Mouse (Mus musculus): Measurements from ENCODE around the gene Crbn.
A peak's percentile ranks its signal among the peaks of the same experiment; 100 is the strongest.

Gene Crbn

GRCm38 (mm10) chr6:106765892-106766291, 34.0 kb downstream of the Crbn start:
- DNase-seq (ENCODE audit: extremely low read depth, low read depth) = no peak

GRCm38 (mm10) chr6:106761486-106761885, 38.4 kb downstream of the Crbn start:
- DNase-seq (ENCODE audit: extremely low read depth, low read depth) = no peak

GRCm38 (mm10) chr6:106760473-106761218, 39.2 kb downstream of the Crbn start:
- DNase-seq (ENCODE audit: extremely low read depth, low read depth) = peak; percentile 50

- peak; percentile 72 for DNase-seq (ENCODE audit: extremely low read depth, low read depth)
Observed at GRCm38 (mm10) chr6:106758299-106758698, 41.6 kb downstream of the Crbn start.

- DNase-seq (ENCODE audit: extremely low read depth, low read depth) = no peak
Observed at GRCm38 (mm10) chr6:106750291-106750690, 49.6 kb downstream of the Crbn start.

- DNase-seq (ENCODE audit: extremely low read depth, low read depth) = peak; percentile 83
Observed at GRCm38 (mm10) chr6:106748887-106749388, 50.9 kb downstream of the Crbn start, which contains the start of gene Il5ra. TSS of gene Il5ra (minus strand) at chr6:106749037.

- no peak for DNase-seq (ENCODE audit: extremely low read depth, low read depth)
Observed at GRCm38 (mm10) chr6:106747804-106748203, 52.1 kb downstream of the Crbn start.

GRCm38 (mm10) chr6:106747251-106747650, 52.6 kb downstream of the Crbn start:
- no peak for DNase-seq (ENCODE audit: extremely low read depth, low read depth)

- DNase-seq (ENCODE audit: extremely low read depth, low read depth) = no peak
Observed at GRCm38 (mm10) chr6:106745673-106746394, 54.0 kb downstream of the Crbn start.

- no peak for DNase-seq (ENCODE audit: extremely low read depth, low read depth)
Observed at GRCm38 (mm10) chr6:106743556-106744233, 56.2 kb downstream of the Crbn start.

GRCm38 (mm10) chr6:106740244-106740825, 59.5 kb downstream of the Crbn start:
- DNase-seq (ENCODE audit: extremely low read depth, low read depth) = no peak

GRCm38 (mm10) chr6:106738229-106738628, 61.6 kb downstream of the Crbn start:
- no peak for DNase-seq (ENCODE audit: extremely low read depth, low read depth)

GRCm38 (mm10) chr6:106732563-106732962, 67.3 kb downstream of the Crbn start:
- DNase-seq (ENCODE audit: extremely low read depth, low read depth) = no peak

All from MEL-GATA-1-ER (cell line).